Mouse (Mus musculus) forebrain, embryonic 10.5 days (tissue): ENCODE results near the gene Gpalpp1. TPM values are rescaled to one million over a fixed set of nuclear protein-coding genes. Genes with fewer than 3 reads are reported as not detected.

ENCODE experiments used
- DNase-seq: peaks from one replicate; pipeline ENCODE4 v3.0.0-alpha.2; 2017; ENCODE audit warnings: low spot score; ENCODE audit errors: extremely low spot score
- H3K27ac ChIP-seq: fragments of 300-500 bp; sonication (generic); 2 replicates; pipeline ENCODE4 v1.5.1; 2016; ENCODE audit warnings: mild to moderate bottlenecking
- H3K27me3 ChIP-seq: fragments of 300-500 bp; sonication (generic); 2 replicates; pipeline ENCODE4 v1.6.1; 2016; ENCODE audit warnings: mild to moderate bottlenecking; ENCODE audit not compliant: poor library complexity, severe bottlenecking
- H3K36me3 ChIP-seq: fragments of 300-500 bp; sonication (generic); replicated peaks from 2 replicates; pipeline ENCODE4 v1.6.1; 2016; ENCODE audit warnings: mild to moderate bottlenecking, moderate library complexity
- H3K4me1 ChIP-seq: fragments of 300-500 bp; sonication (generic); 2 replicates; pipeline ENCODE4 v1.6.1; 2016
- H3K4me3 ChIP-seq: fragments of 300-500 bp; sonication (generic); 2 replicates; pipeline ENCODE4 v1.5.1; 2016; ENCODE audit warnings: mild to moderate bottlenecking, moderate library complexity
- H3K9me3 ChIP-seq: fragments of 300-500 bp; sonication (generic); 2 replicates; pipeline ENCODE4 v1.6.1; 2016; ENCODE audit warnings: mild to moderate bottlenecking, moderate library complexity
- WGBS: fragments of 180-500 bp; shearing (Covaris S2); methylation state at CpG from one replicate; pipeline ENCODE4 v1.1.7; 2016; 5-methylcytosine and 5-hydroxymethylcytosine counted together
- polyA plus RNA-seq: library from polyadenylated mRNA; unstranded; fragments of >200 nt; fragmentation: Nextera tagmentation; extraction: Ambion mirVana; gene quantifications from 2 replicates; pipeline ENCODE4 v1.2.1, GENCODE M21; 2016

Gpalpp1 gene
- polyA plus RNA-seq, 1 experiment from 2014 or later: 17.1 TPM

- no peak overlapping the region for H3K27ac ChIP-seq
- peaks cover 31% of the 10 kb centered on the region for H3K4me1 ChIP-seq
- H3K36me3 ChIP-seq: no peaks in the 10 kb centered on the region
- H3K4me3 ChIP-seq: no peak overlapping the region
- no peaks in the 10 kb centered on the region for H3K27me3 ChIP-seq
- 64% methylated on average over 7 of the region's 7 CpGs for WGBS
- no peak for DNase-seq
- no peaks in the 10 kb centered on the region for H3K9me3 ChIP-seq
Measured at GRCm38 (mm10) chr14:76145868-76146267, 35.3 kb upstream of the Gpalpp1 start.

- no peak overlapping the region for H3K4me3 ChIP-seq
- H3K27me3 ChIP-seq: no peaks in the 10 kb centered on the region
- no peaks in the 10 kb centered on the region for H3K36me3 ChIP-seq
- DNase-seq: no peak
- peaks cover 24% of the 10 kb centered on the region for H3K4me1 ChIP-seq
- no peak overlapping the region for H3K27ac ChIP-seq
- 95% methylated on average over 1 of the region's 1 CpGs for WGBS
- no peaks in the 10 kb centered on the region for H3K9me3 ChIP-seq
Measured at GRCm38 (mm10) chr14:76145248-76145647, 34.7 kb upstream of the Gpalpp1 start.

GRCm38 (mm10) chr14:76134975-76135374 is 24.4 kb upstream of the Gpalpp1 start:
- Histone ChIP-seq H3K27ac (no peak overlapping the region), H3K9me3 (no peaks in the 10 kb centered on the region), H3K4me1 (no peaks in the 10 kb centered on the region), H3K4me3 (no peak overlapping the region), H3K36me3 (peaks cover 79% of the 10 kb centered on the region), H3K27me3 (no peaks in the 10 kb centered on the region)
- WGBS: 95% methylated on average over 4 of the region's 4 CpGs
- DNase-seq: no peak

DNA sequence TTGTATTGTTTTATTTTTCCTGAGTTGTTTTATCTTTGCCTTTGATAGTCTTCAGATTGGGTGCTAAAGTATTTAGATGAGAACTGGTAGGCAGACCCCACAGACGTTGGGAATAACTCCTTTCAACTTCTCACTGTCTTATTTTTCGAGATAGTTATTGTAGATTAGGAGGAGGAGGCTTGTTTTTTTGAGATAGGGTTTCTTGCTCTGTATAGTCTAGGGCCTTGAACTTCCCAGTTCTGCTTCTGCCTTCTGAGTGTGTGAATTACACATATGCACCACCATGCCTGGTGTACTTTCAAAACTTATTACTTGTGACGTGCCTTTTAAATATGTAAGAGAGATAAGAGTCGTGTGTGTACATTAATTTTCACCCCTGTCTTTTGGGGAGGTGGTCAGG is 17.6 kb upstream of the Gpalpp1 start:
- no peak overlapping the region for H3K27ac ChIP-seq
- H3K27me3 ChIP-seq: no peaks in the 10 kb centered on the region
- DNase-seq: no peak
- no peaks in the 10 kb centered on the region for H3K9me3 ChIP-seq
- 93% methylated on average over 4 of the region's 4 CpGs for WGBS
- no peaks in the 10 kb centered on the region for H3K4me1 ChIP-seq
- H3K4me3 ChIP-seq: no peak overlapping the region
- H3K36me3 ChIP-seq: peaks cover 100% of the 10 kb centered on the region

- no peaks in the 10 kb centered on the region for H3K9me3 ChIP-seq
- WGBS: 82% methylated on average over 3 of the region's 3 CpGs
- DNase-seq: no peak
- no peaks in the 10 kb centered on the region for H3K27me3 ChIP-seq
- H3K4me3 ChIP-seq: no peak overlapping the region
- no peak overlapping the region for H3K27ac ChIP-seq
- no peaks in the 10 kb centered on the region for H3K4me1 ChIP-seq
- peaks cover 100% of the 10 kb centered on the region for H3K36me3 ChIP-seq
Measured at GRCm38 (mm10) chr14:76127311-76127710, 16.8 kb upstream of the Gpalpp1 start.

GRCm38 (mm10) chr14:76122663-76123058 is 12.1 kb upstream of the Gpalpp1 start:
- H3K4me1 ChIP-seq: no peaks in the 10 kb centered on the region
- H3K36me3 ChIP-seq: peaks cover 93% of the 10 kb centered on the region
- no peaks in the 10 kb centered on the region for H3K27me3 ChIP-seq
- H3K4me3 ChIP-seq: no peak overlapping the region
- WGBS: 94% methylated on average over 8 of the region's 8 CpGs
- no peak for DNase-seq
- H3K27ac ChIP-seq: no peak overlapping the region
- no peaks in the 10 kb centered on the region for H3K9me3 ChIP-seq

DNA sequence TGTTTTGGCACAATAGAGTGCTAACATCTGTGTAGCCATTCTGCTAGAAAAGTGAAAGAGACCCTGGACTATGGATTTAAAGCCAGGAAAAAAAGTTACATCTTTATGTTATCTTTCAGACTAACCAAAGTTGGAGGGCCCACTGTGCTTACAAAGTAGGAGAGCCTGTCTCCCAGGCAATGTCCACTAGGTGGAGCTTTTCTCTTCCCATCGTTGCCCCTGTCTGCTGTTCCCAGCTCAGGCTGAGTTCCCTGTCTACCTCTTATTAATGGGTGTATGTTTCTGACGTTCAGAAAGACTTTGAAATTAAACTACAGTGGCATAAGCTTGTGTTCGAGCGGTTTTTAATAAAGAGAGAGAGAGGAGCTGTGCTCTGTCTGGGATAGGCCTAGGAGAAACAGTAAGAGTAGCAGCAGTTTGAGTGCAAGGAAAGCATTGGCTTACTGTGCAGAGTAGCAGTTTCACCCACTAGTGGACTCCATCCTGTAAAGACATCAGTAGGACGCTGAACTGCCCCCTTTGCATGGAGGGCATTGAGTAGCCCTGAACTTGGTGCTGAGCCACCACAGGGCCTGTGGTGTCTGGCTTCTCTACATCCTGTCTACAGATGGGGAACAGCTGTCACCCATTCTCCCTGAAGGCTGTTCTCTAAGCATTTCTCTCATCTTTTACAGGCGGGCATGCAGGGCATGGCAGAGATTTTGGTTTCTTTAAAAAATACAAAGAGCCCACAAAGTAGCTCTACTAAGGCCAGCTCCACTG is 11.5 kb upstream of the Gpalpp1 start:
- no peaks in the 10 kb centered on the region for H3K9me3 ChIP-seq
- H3K36me3 ChIP-seq: peaks cover 93% of the 10 kb centered on the region
- no peak overlapping the region for H3K27ac ChIP-seq
- no peak for DNase-seq
- H3K27me3 ChIP-seq: no peaks in the 10 kb centered on the region
- WGBS: 69% methylated on average over 6 of the region's 6 CpGs
- no peak overlapping the region for H3K4me3 ChIP-seq
- no peaks in the 10 kb centered on the region for H3K4me1 ChIP-seq

DNA sequence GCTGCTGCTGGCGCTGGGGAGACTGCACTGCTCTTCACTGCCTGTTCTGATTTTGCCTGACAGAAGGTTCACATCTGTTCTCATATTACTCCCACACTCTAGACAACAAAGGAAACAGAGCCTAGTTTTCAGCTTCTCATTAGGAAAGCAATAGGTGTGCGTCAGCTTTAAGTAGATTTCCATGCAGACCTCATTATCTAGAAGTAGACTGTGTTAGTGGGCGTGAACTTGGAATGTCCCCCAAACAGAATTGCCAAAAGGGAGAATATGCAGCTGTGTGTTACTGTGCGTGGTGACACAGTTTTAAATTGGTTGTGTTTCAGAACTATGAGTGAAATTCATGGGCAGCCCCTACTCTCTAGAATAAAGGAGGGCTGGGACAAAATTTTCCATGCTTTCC is 9.9 kb upstream of the Gpalpp1 start:
- DNase-seq: no peak
- no peaks in the 10 kb centered on the region for H3K27me3 ChIP-seq
- 93% methylated on average over 4 of the region's 4 CpGs for WGBS
- H3K4me3 ChIP-seq: no peak overlapping the region
- no peaks in the 10 kb centered on the region for H3K4me1 ChIP-seq
- no peak overlapping the region for H3K27ac ChIP-seq
- peaks cover 93% of the 10 kb centered on the region for H3K36me3 ChIP-seq
- H3K9me3 ChIP-seq: no peaks in the 10 kb centered on the region

DNA sequence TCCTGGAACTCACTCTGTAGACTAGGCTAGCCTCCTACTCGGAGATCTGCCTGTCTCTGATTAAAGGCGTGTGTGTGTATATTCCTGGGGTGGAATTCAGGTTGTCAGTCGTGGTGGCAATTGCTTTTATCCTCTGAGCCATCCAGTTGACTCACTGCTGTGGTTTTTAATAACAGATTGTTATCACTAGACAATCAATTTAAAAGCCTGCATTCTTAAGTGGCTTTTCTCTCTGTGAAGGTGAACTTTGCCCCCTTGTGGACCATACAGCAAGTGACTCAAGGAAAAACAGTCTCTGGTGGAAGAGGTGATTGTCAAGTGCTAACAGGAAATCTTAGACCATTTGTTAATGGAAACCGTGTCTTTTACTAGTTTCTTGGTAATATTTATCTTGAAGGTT is 8.4 kb upstream of the Gpalpp1 start:
- Histone ChIP-seq H3K36me3 (peaks cover 93% of the 10 kb centered on the region), H3K4me1 (no peaks in the 10 kb centered on the region), H3K4me3 (no peak overlapping the region), H3K9me3 (no peaks in the 10 kb centered on the region), H3K27ac (no peak overlapping the region), H3K27me3 (no peaks in the 10 kb centered on the region)
- no peak for DNase-seq
- 82% methylated on average over 4 of the region's 4 CpGs for WGBS

DNA sequence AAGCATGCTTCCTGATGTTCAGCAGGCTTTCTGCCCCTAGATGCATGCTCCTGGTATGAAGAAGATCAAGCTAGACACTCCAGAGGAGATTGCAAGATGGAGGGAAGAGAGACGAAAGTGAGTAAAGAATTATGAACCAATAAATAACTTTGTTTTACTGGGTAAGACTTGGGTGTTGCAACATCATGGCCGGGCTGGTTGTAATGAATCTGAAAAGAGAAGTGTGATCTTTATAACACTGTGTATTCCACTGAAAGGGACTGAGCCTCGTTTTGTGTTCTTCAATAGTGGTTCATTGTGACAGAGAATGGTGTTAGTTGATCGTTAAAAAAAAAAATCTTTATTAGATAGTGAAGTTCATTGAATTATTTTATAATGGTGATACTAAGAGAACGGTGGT is 5.2 kb upstream of the Gpalpp1 start:
- 92% methylated on average over 5 of the region's 5 CpGs for WGBS

GRCm38 (mm10) chr14:76099543-76099942 is 11.0 kb downstream of the Gpalpp1 start:
- DNase-seq: no peak
- Histone ChIP-seq H3K4me3 (no peak overlapping the region), H3K36me3 (peaks cover 77% of the 10 kb centered on the region), H3K27me3 (no peaks in the 10 kb centered on the region), H3K4me1 (no peaks in the 10 kb centered on the region), H3K9me3 (no peaks in the 10 kb centered on the region), H3K27ac (no peak overlapping the region)
- 98% methylated on average over 9 of the region's 9 CpGs for WGBS

More for the DNA sequence above, 5.2 kb upstream of the Gpalpp1 start:
- H3K27me3 ChIP-seq: no peaks in the 10 kb centered on the region
- H3K27ac ChIP-seq: no peak overlapping the region
- H3K4me3 ChIP-seq: no peak overlapping the region
- no peaks in the 10 kb centered on the region for H3K9me3 ChIP-seq
- DNase-seq: no peak
- H3K4me1 ChIP-seq: peaks cover 11% of the 10 kb centered on the region
- peaks cover 77% of the 10 kb centered on the region for H3K36me3 ChIP-seq

DNA sequence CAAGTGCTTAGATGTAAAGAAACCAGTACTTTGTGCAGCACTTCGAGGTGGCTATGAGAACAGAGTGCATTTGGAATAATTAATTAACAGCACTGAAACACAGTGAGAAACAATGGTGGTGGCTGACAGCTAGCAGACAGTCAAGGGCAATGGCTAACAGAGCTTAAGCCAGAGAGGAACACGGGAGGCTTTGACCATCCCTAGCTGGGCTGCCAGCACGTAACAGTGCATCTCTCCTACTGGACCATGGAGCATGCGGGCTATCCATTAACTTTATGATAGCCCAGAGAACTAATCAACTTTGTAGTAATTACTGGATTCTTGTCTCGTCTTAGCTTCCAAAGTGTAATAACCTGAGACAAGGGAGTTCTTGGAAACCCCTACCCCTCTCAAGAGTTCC is 12.7 kb downstream of the Gpalpp1 start:
- Histone ChIP-seq H3K27ac (no peak overlapping the region), H3K36me3 (peaks cover 81% of the 10 kb centered on the region)
- 88% methylated on average over 5 of the region's 5 CpGs for WGBS

DNA sequence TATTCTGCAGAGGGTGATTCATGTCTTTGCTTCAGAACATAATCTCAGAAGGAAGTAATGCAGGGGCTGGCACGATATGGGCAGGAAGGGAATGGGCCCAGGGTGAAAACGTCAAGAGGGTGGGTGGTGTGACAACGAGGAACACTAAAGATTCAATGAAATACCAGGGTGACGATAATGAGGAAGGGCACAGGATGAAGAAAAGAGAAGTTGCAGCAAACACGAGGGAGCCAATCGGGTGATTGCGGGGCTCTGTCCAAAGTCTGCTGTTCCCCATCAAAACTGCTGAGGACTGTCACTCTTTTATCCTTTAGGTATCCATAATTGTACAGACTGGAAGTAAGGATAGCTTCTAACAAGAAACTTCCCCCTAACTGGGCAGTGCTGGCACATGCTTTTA is 13.3 kb downstream of the Gpalpp1 start:
- H3K27ac ChIP-seq: no peak overlapping the region
- no peaks in the 10 kb centered on the region for H3K4me1 ChIP-seq
- no peak for DNase-seq
- H3K9me3 ChIP-seq: no peaks in the 10 kb centered on the region
- no peak overlapping the region for H3K4me3 ChIP-seq
- no peaks in the 10 kb centered on the region for H3K27me3 ChIP-seq
- peaks cover 83% of the 10 kb centered on the region for H3K36me3 ChIP-seq
- 92% methylated on average over 7 of the region's 7 CpGs for WGBS

More for the DNA sequence above, 12.7 kb downstream of the Gpalpp1 start:
- DNase-seq: no peak
- Histone ChIP-seq H3K27me3 (no peaks in the 10 kb centered on the region), H3K4me3 (no peak overlapping the region), H3K9me3 (no peaks in the 10 kb centered on the region), H3K4me1 (no peaks in the 10 kb centered on the region)

GRCm38 (mm10) chr14:76084188-76084587 is 26.4 kb downstream of the Gpalpp1 start:
- Histone ChIP-seq H3K27ac (no peak overlapping the region), H3K27me3 (no peaks in the 10 kb centered on the region), H3K4me1 (no peaks in the 10 kb centered on the region), H3K36me3 (peaks cover 15% of the 10 kb centered on the region), H3K9me3 (no peaks in the 10 kb centered on the region), H3K4me3 (no peak overlapping the region)
- 97% methylated on average over 3 of the region's 3 CpGs for WGBS
- DNase-seq: no peak
